Mouse (Mus musculus): ENCODE measurements around the gene Tenm3. TPM values are rescaled to one million over a fixed set of nuclear protein-coding genes. Genes with fewer than 3 reads are reported as not detected.
"Not testable (repeated sequence)": the region's sequence is repeated elsewhere in the genome, so short reads cannot be mapped to it uniquely, and the experiment has no call there.

Tenm3 gene
- polyA plus RNA-seq, 2 experiments: 38.0 to 48.1 TPM

DNA sequence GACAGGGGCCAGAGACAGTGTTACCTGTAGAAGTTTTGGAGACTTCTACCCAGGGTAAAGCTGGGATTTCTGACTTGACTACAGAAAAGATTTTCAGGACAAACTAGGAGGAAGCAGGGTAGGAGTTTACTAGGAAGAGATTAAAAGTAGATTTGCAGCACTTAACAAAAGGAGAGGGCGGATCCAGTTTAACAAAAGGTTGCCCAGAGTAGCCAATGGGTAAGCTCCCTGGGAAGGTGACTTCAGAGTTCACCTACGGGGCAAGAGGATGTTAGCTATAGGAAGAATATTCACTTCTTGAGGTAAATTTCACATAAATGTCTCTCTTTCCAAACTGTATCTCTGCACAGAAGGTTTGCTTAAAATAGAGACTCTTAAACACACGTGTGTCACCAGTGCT lies 641.1 kb downstream of the Tenm3 start:
- WGBS: 74% methylated on average over 3 of the region's 3 CpGs
- no peak overlapping the region for H3K4me2 ChIP-seq (replicated peaks; ENCODE audit: low read depth, low read length, severe bottlenecking)
- ATAC-seq (ENCODE audit: low FRiP score, low read depth): no peak

DNA sequence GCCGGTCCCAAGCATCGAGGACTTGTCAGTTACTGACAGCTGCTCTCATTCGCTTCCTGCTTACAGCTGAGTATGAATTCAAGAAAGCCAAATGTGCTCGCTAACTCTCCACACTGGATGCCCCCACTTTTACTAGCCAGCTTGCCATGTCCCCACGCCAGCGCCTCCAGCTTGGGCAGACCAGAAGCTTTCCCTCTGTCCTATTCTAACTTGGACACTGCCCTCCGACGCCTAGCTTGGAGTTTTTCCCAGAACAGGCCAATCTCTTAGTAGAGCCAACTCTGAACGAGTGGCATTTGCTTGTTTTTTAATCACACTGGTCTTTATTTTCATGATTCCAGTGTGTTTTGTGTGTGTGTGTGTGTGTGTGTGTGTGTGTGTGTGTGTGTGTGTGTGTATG lies 644.6 kb downstream of the Tenm3 start:
- Histone ChIP-seq H3K27me3 (ENCODE audit: control insufficient read depth, insufficient read depth, low read length) (no peaks in the 10 kb centered on the region), H3K36me3 (ENCODE audit: control insufficient read depth, insufficient read depth, low read length) (no peaks in the 10 kb centered on the region), H3K27ac (replicated peaks; ENCODE audit: low read depth, low read length) (no peak overlapping the region), H3K9me3 (ENCODE audit: control insufficient read depth, low read length) (no peaks in the 10 kb centered on the region), H3K4me1 (ENCODE audit: control insufficient read depth, insufficient read depth, low read length) (no peaks in the 10 kb centered on the region), H3K9ac (ENCODE audit: low read depth, low read length, severe bottlenecking) (no peak overlapping the region), H3K4me3 (replicated peaks; ENCODE audit: low read length) (no peak overlapping the region), H3K4me2 (replicated peaks; ENCODE audit: low read depth, low read length, severe bottlenecking) (no peak overlapping the region)
- DNase-seq (ENCODE audit: low spot score): no peak
- 95% methylated on average over 9 of the region's 9 CpGs for WGBS
- no peak for TF ChIP-seq POLR2A (IDR thresholded peaks at IDR 0.05; ENCODE audit: borderline replicate concordance, extremely low read depth, insufficient read depth, insufficient read length)
- no peak for ATAC-seq (ENCODE audit: low FRiP score, low read depth)

More for the DNA sequence above, 641.1 kb downstream of the Tenm3 start:
- Histone ChIP-seq H3K27me3 (ENCODE audit: control insufficient read depth, insufficient read depth, low read length) (no peaks in the 10 kb centered on the region), H3K4me3 (replicated peaks; ENCODE audit: low read length) (no peak overlapping the region), H3K9ac (ENCODE audit: low read depth, low read length, severe bottlenecking) (no peak overlapping the region), H3K4me1 (ENCODE audit: control insufficient read depth, insufficient read depth, low read length) (no peaks in the 10 kb centered on the region), H3K27ac (replicated peaks; ENCODE audit: low read depth, low read length) (no peak overlapping the region), H3K36me3 (ENCODE audit: control insufficient read depth, insufficient read depth, low read length) (no peaks in the 10 kb centered on the region), H3K9me3 (ENCODE audit: control insufficient read depth, low read length) (no peaks in the 10 kb centered on the region)
- no peak for TF ChIP-seq POLR2A (IDR thresholded peaks at IDR 0.05; ENCODE audit: borderline replicate concordance, extremely low read depth, insufficient read depth, insufficient read length)
- no peak for DNase-seq (ENCODE audit: low spot score)

- H3K9me3 ChIP-seq (ENCODE audit: control insufficient read depth, low read length): no peaks in the 10 kb centered on the region
- WGBS: 96% methylated on average over 9 of the region's 9 CpGs
These were observed 647.8 kb downstream of the Tenm3 start for GRCm38 (mm10) chr8:48195971-48196370.

DNA sequence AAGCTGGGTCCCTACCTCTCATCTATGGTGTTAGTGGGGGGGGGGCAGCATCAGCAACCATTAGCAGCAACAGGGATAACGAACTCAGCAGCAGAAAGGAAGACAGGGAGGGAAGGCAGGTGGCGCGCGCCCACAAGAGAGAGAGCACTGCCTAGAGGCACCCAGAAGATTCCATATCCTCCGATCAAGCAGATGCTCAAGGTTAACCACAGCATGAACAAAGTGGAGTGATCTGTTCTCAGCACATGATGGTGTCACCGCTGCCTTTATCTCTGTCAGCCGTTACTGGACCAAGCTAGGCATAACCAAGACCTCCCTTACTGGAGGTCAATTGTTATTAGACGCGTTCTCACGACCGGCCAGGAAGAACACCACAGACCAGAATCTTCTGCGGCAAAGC lies 655.2 kb downstream of the Tenm3 start:
- Histone ChIP-seq H3K36me3 (ENCODE audit: control insufficient read depth, insufficient read depth, low read length) (no peaks in the 10 kb centered on the region), H3K27me3 (ENCODE audit: control insufficient read depth, insufficient read depth, low read length) (no peaks in the 10 kb centered on the region), H3K4me3 (replicated peaks; ENCODE audit: low read length) (no peak overlapping the region), H3K4me2 (replicated peaks; ENCODE audit: low read depth, low read length, severe bottlenecking) (no peak overlapping the region), H3K9me3 (ENCODE audit: control insufficient read depth, low read length) (no peaks in the 10 kb centered on the region), H3K27ac (replicated peaks; ENCODE audit: low read depth, low read length) (no peak overlapping the region), H3K4me1 (ENCODE audit: control insufficient read depth, insufficient read depth, low read length) (no peaks in the 10 kb centered on the region), H3K9ac (ENCODE audit: low read depth, low read length, severe bottlenecking) (no peak overlapping the region)
- TF ChIP-seq POLR2A (IDR thresholded peaks at IDR 0.05; ENCODE audit: borderline replicate concordance, extremely low read depth, insufficient read depth, insufficient read length): no peak
- ATAC-seq (ENCODE audit: low FRiP score, low read depth): no peak
- WGBS: over 99% methylated on average over 12 of the region's 12 CpGs
- no peak for DNase-seq (ENCODE audit: low spot score)

More at GRCm38 (mm10) chr8:48195971-48196370, 647.8 kb downstream of the Tenm3 start:
- Histone ChIP-seq H3K9ac (ENCODE audit: low read depth, low read length, severe bottlenecking) (no peak overlapping the region), H3K4me1 (ENCODE audit: control insufficient read depth, insufficient read depth, low read length) (no peaks in the 10 kb centered on the region), H3K4me2 (replicated peaks; ENCODE audit: low read depth, low read length, severe bottlenecking) (no peak overlapping the region), H3K27ac (replicated peaks; ENCODE audit: low read depth, low read length) (no peak overlapping the region), H3K36me3 (ENCODE audit: control insufficient read depth, insufficient read depth, low read length) (no peaks in the 10 kb centered on the region), H3K27me3 (ENCODE audit: control insufficient read depth, insufficient read depth, low read length) (no peaks in the 10 kb centered on the region), H3K4me3 (replicated peaks; ENCODE audit: low read length) (no peak overlapping the region)
- ATAC-seq (ENCODE audit: low FRiP score, low read depth): no peak
- TF ChIP-seq POLR2A (IDR thresholded peaks at IDR 0.05; ENCODE audit: borderline replicate concordance, extremely low read depth, insufficient read depth, insufficient read length): no peak
- no peak for DNase-seq (ENCODE audit: low spot score)

GRCm38 (mm10) chr8:48183758-48184157 lies 660.0 kb downstream of the Tenm3 start:
- Histone ChIP-seq H3K27me3 (ENCODE audit: control insufficient read depth, insufficient read depth, low read length) (no peaks in the 10 kb centered on the region), H3K4me2 (replicated peaks; ENCODE audit: low read depth, low read length, severe bottlenecking) (no peak overlapping the region), H3K4me1 (ENCODE audit: control insufficient read depth, insufficient read depth, low read length) (no peaks in the 10 kb centered on the region), H3K4me3 (replicated peaks; ENCODE audit: low read length) (no peak overlapping the region), H3K9me3 (ENCODE audit: control insufficient read depth, low read length) (no peaks in the 10 kb centered on the region), H3K27ac (replicated peaks; ENCODE audit: low read depth, low read length) (no peak overlapping the region), H3K9ac (ENCODE audit: low read depth, low read length, severe bottlenecking) (no peak overlapping the region), H3K36me3 (ENCODE audit: control insufficient read depth, insufficient read depth, low read length) (no peaks in the 10 kb centered on the region)
- TF ChIP-seq POLR2A (IDR thresholded peaks at IDR 0.05; ENCODE audit: borderline replicate concordance, extremely low read depth, insufficient read depth, insufficient read length): no peak
- ATAC-seq (ENCODE audit: low FRiP score, low read depth) (no peak), DNase-seq (ENCODE audit: low spot score) (no peak)
- 89% methylated on average over 7 of the region's 7 CpGs for WGBS

DNA sequence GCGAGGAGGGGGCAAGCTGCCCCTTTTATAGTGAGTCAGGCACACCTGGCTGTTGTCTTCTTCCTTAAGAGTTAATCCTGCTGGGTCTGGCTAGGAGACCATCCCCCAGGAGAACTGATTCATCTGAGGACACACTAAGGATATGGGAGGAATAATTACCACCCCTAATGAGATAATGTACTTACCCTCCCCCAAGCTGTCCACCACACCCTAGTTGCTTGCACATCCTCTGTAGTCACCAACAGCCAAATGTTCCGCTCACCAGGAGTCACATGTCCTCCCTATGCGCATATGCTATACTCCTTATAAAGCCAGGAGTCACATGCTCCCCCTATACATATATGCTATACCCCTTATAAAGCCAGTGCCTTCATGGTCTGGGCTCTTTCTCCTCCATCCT lies 662.8 kb downstream of the Tenm3 start:
- ATAC-seq (ENCODE audit: low FRiP score, low read depth): no peak
- no peaks in the 10 kb centered on the region for H3K9me3 ChIP-seq (ENCODE audit: control insufficient read depth, low read length)
- 98% methylated on average over 3 of the region's 3 CpGs for WGBS

GRCm38 (mm10) chr8:48180146-48180545 lies 663.6 kb downstream of the Tenm3 start:
- H3K36me3 ChIP-seq (ENCODE audit: control insufficient read depth, insufficient read depth, low read length); H3K4me3 ChIP-seq (replicated peaks; ENCODE audit: low read length); H3K4me2 ChIP-seq (replicated peaks; ENCODE audit: low read depth, low read length, severe bottlenecking); H3K27ac ChIP-seq (replicated peaks; ENCODE audit: low read depth, low read length); H3K4me1 ChIP-seq (ENCODE audit: control insufficient read depth, insufficient read depth, low read length); H3K9me3 ChIP-seq (ENCODE audit: control insufficient read depth, low read length); DNase-seq (ENCODE audit: low spot score); ATAC-seq (ENCODE audit: low FRiP score, low read depth); H3K27me3 ChIP-seq (ENCODE audit: control insufficient read depth, insufficient read depth, low read length); H3K9ac ChIP-seq (ENCODE audit: low read depth, low read length, severe bottlenecking): not testable (repeated sequence)
- 90% methylated on average over 9 of the region's 9 CpGs for WGBS

More for the DNA sequence above, 662.8 kb downstream of the Tenm3 start:
- no peak for TF ChIP-seq POLR2A (IDR thresholded peaks at IDR 0.05; ENCODE audit: borderline replicate concordance, extremely low read depth, insufficient read depth, insufficient read length)
- no peaks in the 10 kb centered on the region for H3K4me1 ChIP-seq (ENCODE audit: control insufficient read depth, insufficient read depth, low read length)
- no peak for DNase-seq (ENCODE audit: low spot score)
- H3K9ac ChIP-seq (ENCODE audit: low read depth, low read length, severe bottlenecking): no peak overlapping the region
- no peaks in the 10 kb centered on the region for H3K36me3 ChIP-seq (ENCODE audit: control insufficient read depth, insufficient read depth, low read length)
- no peak overlapping the region for H3K4me2 ChIP-seq (replicated peaks; ENCODE audit: low read depth, low read length, severe bottlenecking)
- no peak overlapping the region for H3K4me3 ChIP-seq (replicated peaks; ENCODE audit: low read length)
- H3K27ac ChIP-seq (replicated peaks; ENCODE audit: low read depth, low read length): no peak overlapping the region
- H3K27me3 ChIP-seq (ENCODE audit: control insufficient read depth, insufficient read depth, low read length): no peaks in the 10 kb centered on the region
